Mouse (Mus musculus) lung, postnatal 0 days (tissue): ENCODE measurements around the gene Cd44. TPM values are rescaled to one million over a fixed set of nuclear protein-coding genes. Genes with fewer than 3 reads are reported as not detected.

Experiments
- ATAC-seq: fragments of 200-750 bp; cut with Nextera tagmentation; 2 replicates; pipeline ENCODE4 v1.8.0; 2017; ENCODE audit warnings: moderate library complexity
- DNase-seq: peaks from one replicate; pipeline ENCODE4 v3.0.0-alpha.2; 2016; ENCODE audit warnings: low spot score
- H3K27ac ChIP-seq: fragments of 300-500 bp; sonication (generic); 2 replicates; pipeline ENCODE4 v1.5.1; 2014; ENCODE audit warnings: antibody characterized with exemption, mild to moderate bottlenecking, low read length, mixed read lengths
- H3K27me3 ChIP-seq: fragments of 300-500 bp; sonication (generic); replicated peaks from 2 replicates; pipeline ENCODE4 v1.6.1; 2014; ENCODE audit warnings: low read length, mixed read lengths; ENCODE audit not compliant: insufficient read depth
- H3K36me3 ChIP-seq: fragments of 300-500 bp; sonication (generic); 2 replicates; pipeline ENCODE4 v1.6.1; 2014; ENCODE audit warnings: low read length, mixed read lengths; ENCODE audit not compliant: insufficient read depth
- H3K4me1 ChIP-seq: fragments of 300-500 bp; sonication (generic); 2 replicates; pipeline ENCODE4 v1.6.1; 2014; ENCODE audit warnings: antibody characterized with exemption, low read depth, low read length, mixed read lengths; ENCODE audit not compliant: insufficient read depth
- H3K4me2 ChIP-seq: fragments of 300-500 bp; sonication (generic); replicated peaks from 2 replicates; pipeline ENCODE4 v1.6.1; 2014; ENCODE audit warnings: low read depth, mild to moderate bottlenecking, low read length, moderate library complexity, mixed read lengths
- H3K4me3 ChIP-seq: fragments of 300-500 bp; sonication (generic); 2 replicates; pipeline ENCODE4 v1.5.1; 2014; ENCODE audit warnings: low read depth, low read length
- H3K9ac ChIP-seq: fragments of 300-500 bp; sonication (generic); replicated peaks from 2 replicates; pipeline ENCODE4 v1.6.1; 2014; ENCODE audit warnings: low read depth, mild to moderate bottlenecking
- H3K9me3 ChIP-seq: fragments of 300-500 bp; sonication (generic); 2 replicates; pipeline ENCODE4 v1.6.1; 2016; ENCODE audit warnings: low read length, mixed read lengths
- CTCF ChIP-seq: IDR thresholded peaks from 2 replicates; pipeline ENCODE4 v1.5.1; 2016; ENCODE audit warnings: antibody characterized with exemption, mild to moderate bottlenecking
- EP300 ChIP-seq: IDR thresholded peaks from 2 replicates; pipeline ENCODE4 v1.6.1; 2016; ENCODE audit warnings: antibody characterized with exemption, mild to moderate bottlenecking, control low read depth
- WGBS: fragments of 180-500 bp; shearing (Covaris S2); extraction: QIAGEN DNeasy Blood & Tissue Kit; methylation state at CpG from one replicate; pipeline ENCODE4 v1.1.7; 2014; 5-methylcytosine and 5-hydroxymethylcytosine counted together
- polyA plus RNA-seq: library from polyadenylated mRNA; unstranded; fragments of >200 nt; fragmentation: Nextera tagmentation; extraction: Ambion mirVana; gene quantifications from 2 replicates; pipeline ENCODE4 v1.2.1, GENCODE M21; 2015

Cd44 gene
- polyA plus RNA-seq, 1 experiment from 2014 or later = 44.2 TPM

DNA sequence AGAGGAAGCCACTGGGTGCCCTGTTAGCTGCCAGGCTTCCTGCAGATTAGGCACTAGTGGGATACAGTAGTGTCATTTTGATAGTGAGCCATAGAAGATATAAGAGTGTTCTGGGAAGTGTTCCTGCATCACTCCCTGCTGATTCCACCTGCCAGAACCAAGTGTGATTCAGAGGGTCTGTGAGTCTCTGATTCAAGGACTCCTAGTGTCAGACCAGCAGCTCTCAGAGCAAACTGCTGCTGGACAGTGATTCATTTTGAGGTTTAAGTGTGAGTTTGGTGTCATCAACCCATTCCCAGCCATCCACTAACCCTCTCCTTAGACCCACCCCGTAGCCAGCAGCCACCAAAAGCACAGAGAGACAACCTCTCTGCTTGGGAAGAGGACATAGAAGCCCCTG is 6.3 kb downstream of the Cd44 start:
- ATAC-seq (peak; percentile 13; the same call in 1 of the 2 replicates), DNase-seq (no peak)
- no peak overlapping the region for H3K4me2 ChIP-seq
- 0 out of 2 replicates have a peak, but pooled peaks cover 3% of the 10 kb centered on the region for H3K4me1 ChIP-seq
- H3K27me3 ChIP-seq = no peaks in the 10 kb centered on the region
- H3K36me3 ChIP-seq = no peaks in the 10 kb centered on the region
- H3K9ac ChIP-seq = no peak overlapping the region
- H3K4me3 ChIP-seq = no peak overlapping the region
- 54% methylated on average over 1 of the region's 1 CpGs for WGBS
- TF ChIP-seq EP300 (no peak), CTCF (no peak)
- no peaks in the 10 kb centered on the region for H3K9me3 ChIP-seq
- no peak overlapping the region for H3K27ac ChIP-seq

DNA sequence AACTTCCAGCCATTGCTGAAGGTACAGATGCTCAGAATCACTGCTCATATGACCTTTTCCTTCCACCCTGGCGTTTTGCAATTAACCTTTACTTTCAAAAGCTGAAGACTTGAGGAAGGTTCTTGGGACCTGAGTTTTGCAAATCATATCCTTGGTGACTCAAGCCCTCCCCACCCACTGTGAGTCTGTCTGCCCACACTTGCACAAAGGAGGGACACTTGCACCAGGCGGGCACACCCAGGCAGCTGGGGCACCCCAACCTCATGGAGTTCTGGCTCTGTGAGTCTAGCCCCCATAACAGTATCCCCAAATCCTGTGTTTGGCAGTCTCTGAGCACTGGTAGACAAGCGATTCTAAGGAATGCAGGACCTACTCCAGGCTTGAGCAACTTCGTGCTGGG is 6.7 kb downstream of the Cd44 start:
- Histone ChIP-seq H3K4me2 (no peak overlapping the region), H3K36me3 (no peaks in the 10 kb centered on the region), H3K27ac (no peak overlapping the region), H3K27me3 (no peaks in the 10 kb centered on the region), H3K9me3 (no peaks in the 10 kb centered on the region), H3K4me3 (no peak overlapping the region), H3K4me1 (0 out of 2 replicates have a peak, but pooled peaks cover 3% of the 10 kb centered on the region), H3K9ac (no peak overlapping the region)
- 62% methylated on average over 4 of the region's 4 CpGs for WGBS
- ATAC-seq = peak; percentile 26; the same call in 1 of the 2 replicates
- DNase-seq = peak; percentile 50
- TF ChIP-seq CTCF (no peak), EP300 (no peak)

DNA sequence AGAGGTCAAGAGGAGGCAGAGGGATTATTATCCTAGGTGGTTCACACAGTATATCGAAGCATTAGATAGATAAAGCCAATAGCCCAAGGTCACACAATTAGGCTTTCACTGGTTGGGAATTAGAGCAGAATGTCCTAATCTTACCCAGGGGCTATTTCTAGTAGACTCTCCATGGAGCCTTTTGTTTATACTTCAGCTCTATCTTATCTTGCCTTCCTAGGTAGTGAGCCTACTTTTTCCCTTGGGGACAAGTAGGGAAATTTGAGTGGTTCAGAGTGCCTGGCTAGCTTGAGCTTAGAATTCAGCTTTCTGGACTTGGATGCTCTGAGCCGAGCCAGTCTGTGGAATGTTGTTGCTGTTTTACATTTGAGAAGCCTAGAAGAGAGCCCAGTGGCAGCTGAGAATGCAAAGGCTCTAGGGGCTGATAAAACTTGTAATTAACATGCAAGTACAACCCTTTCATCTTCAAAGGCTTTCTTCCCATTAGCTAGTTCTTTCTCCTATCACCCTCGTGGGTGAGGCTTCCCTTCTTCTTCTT is 12.7 kb downstream of the Cd44 start:
- no peak for TF ChIP-seq EP300
- TF ChIP-seq CTCF = no peak
- Histone ChIP-seq H3K4me1 (0 out of 2 replicates have a peak, but pooled peaks cover 3% of the 10 kb centered on the region), H3K4me2 (no peak overlapping the region), H3K4me3 (no peak overlapping the region), H3K9me3 (no peaks in the 10 kb centered on the region), H3K9ac (no peak overlapping the region), H3K27ac (no peak overlapping the region), H3K36me3 (no peaks in the 10 kb centered on the region), H3K27me3 (no peaks in the 10 kb centered on the region)
- DNase-seq = no peak
- no peak for ATAC-seq
- 36% methylated on average over 3 of the region's 3 CpGs for WGBS

DNA sequence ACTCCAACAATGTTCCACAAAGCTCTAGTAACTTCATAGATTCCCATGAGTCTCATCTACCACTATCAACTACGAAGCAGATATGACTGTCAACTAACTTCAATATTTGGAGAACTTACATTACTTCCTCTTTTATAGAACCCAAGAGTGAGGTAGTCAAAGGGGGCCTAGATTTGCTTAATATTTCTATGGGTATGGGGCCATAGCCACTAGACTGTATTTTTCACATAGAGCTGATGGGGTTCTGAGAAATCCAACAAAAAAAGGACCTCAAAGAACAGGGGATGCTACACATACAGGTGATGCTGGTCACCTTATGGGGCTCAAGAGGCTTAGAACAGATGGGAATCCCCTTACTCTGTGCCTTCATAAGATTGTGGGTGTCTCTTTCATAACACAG is 14.3 kb downstream of the Cd44 start:
- Histone ChIP-seq H3K4me1 (peaks cover 6% of the 10 kb centered on the region; the same call in 1 of the 2 replicates), H3K36me3 (no peaks in the 10 kb centered on the region), H3K9ac (no peak overlapping the region), H3K27me3 (no peaks in the 10 kb centered on the region), H3K9me3 (no peaks in the 10 kb centered on the region), H3K4me2 (no peak overlapping the region), H3K4me3 (no peak overlapping the region), H3K27ac (no peak overlapping the region)
- ATAC-seq (no peak), DNase-seq (no peak)
- TF ChIP-seq EP300 = no peak
- TF ChIP-seq CTCF = no peak
- 76% methylated on average over 1 of the region's 1 CpGs for WGBS

DNA sequence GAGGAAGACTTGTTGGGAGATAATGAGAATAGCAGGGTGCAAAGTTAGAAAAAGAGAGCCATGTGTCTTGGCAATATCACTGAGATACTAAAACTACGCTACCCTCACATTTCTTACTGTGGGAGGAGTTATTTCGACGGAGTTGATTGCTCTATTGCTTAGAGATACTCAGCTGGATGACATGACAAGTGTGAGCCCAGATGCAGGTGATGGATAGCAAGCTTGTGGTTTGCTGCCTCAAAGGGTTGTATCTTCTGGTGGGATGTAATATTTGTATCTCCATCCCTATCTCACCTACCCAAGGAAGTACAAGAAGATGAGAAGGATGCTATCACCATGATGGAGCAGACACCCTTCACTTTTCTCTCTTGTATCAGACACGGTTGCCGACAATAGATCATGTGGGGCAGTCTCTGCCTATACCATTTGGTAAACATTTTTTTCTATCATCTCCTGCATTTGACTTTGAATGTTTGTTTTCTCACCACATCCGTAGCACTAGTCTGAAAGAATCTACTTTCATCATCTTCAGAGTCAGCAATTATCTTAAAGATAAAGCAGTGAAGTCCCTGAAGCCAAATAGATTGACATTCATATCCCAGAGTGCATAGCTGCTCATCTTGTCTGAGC is 15.0 kb downstream of the Cd44 start:
- ATAC-seq (no peak), DNase-seq (no peak)
- Histone ChIP-seq H3K4me1 (peaks cover 9% of the 10 kb centered on the region; the same call in 1 of the 2 replicates), H3K27me3 (no peaks in the 10 kb centered on the region), H3K36me3 (no peaks in the 10 kb centered on the region), H3K27ac (no peak overlapping the region), H3K9me3 (no peaks in the 10 kb centered on the region), H3K9ac (no peak overlapping the region), H3K4me2 (no peak overlapping the region), H3K4me3 (no peak overlapping the region)
- TF ChIP-seq EP300 = no peak
- no peak for TF ChIP-seq CTCF
- WGBS = 82% methylated on average over 6 of the region's 6 CpGs

GRCm38 (mm10) chr2:102882597-102883272 is 18.7 kb downstream of the Cd44 start:
- TF ChIP-seq EP300 = peak; percentile 37; the same call in 1 of the 2 replicates
- TF ChIP-seq CTCF = no peak
- H3K27me3 ChIP-seq = no peaks in the 10 kb centered on the region
- H3K4me2 ChIP-seq = no peak overlapping the region
- WGBS = 16% methylated on average over 6 of the region's 6 CpGs
- ATAC-seq = peak; percentile 70
- peaks cover 9% of the 10 kb centered on the region; the same call in 1 of the 2 replicates for H3K4me1 ChIP-seq
- peak overlapping the region; percentile 72 for H3K27ac ChIP-seq
- no peaks in the 10 kb centered on the region for H3K36me3 ChIP-seq
- no peak overlapping the region for H3K4me3 ChIP-seq
- H3K9me3 ChIP-seq = no peaks in the 10 kb centered on the region
- DNase-seq = peak; percentile 60
- no peak overlapping the region for H3K9ac ChIP-seq
